Mouse (Mus musculus) brain, adult 2 months (tissue): ENCODE data around the gene Lrrc52.
A peak's percentile ranks its signal among the peaks of the same experiment; 100 is the strongest.

ENCODE experiments used
- DNase-seq: peaks from one replicate; pipeline ENCODE4 v3.0.0; 2011; ENCODE audit warnings: low read depth, low spot score

Gene Lrrc52

DNA sequence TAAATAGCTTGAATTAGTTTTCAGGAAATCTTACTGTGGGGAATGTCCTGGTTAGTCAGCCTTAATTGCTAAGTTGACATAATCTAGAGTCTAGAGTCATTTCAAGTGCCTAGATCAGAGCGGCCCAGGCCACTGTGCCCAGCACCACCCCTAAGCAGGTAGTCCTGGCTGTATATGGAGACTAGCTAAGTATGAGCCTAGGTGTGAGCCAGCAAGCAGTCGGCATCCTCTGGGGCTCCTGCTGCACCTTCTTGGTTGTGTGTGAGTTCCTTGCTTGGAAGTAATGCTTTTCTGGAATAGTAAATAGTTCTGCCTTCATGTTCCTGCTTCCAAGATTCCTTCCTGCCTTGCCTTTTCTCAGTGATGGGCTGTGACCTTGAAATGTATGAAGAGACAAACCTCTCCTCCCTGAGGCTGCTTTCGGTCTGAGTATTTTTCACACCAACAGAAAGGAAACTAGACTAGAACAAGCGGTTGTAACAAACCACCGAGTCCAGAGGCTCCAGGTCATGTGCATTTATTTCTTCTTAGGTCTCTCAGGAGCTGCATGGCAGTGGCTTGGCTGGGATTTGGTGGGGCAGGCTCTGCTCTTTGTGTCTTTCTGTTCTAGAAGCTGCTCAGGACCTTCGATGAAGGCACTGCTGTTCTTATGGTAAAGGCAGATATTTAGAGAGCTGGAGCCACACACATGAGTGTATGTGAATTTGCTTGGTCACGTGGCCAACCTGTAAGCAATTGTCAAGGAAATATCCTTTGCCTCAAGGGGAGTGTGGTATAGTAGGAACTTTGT, 30.2 kb downstream of the Lrrc52 start:
- no peak for DNase-seq

DNA sequence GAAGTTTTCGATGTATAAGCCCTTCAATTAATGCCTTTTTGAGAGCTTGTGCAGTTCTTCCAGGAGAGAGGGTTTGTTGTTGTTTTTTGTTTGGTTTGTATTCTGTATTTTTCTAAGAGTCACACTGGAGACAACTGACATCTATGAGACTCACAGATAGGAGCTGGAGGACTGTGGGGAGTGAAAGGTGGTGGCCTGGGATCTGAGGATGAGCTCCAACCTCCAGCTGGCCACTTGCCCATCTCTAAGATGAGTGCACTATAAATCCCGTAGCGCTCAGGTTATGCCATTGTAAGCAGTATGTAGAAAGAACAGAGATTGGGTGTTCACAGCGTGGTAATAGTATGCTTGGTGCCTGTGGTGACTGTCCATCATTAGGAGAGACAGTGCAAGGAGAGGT, 31.6 kb downstream of the Lrrc52 start:
- no peak for DNase-seq

- DNase-seq, result no peak
These were observed 35.5 kb downstream of the Lrrc52 start for GRCm38 (mm10) chr1:167430976-167431676.

- no peak for DNase-seq
These were observed 39.9 kb downstream of the Lrrc52 start for GRCm38 (mm10) chr1:167426681-167427080.

- no peak for DNase-seq
These were observed 41.0 kb downstream of the Lrrc52 start for GRCm38 (mm10) chr1:167425572-167425971.

DNA sequence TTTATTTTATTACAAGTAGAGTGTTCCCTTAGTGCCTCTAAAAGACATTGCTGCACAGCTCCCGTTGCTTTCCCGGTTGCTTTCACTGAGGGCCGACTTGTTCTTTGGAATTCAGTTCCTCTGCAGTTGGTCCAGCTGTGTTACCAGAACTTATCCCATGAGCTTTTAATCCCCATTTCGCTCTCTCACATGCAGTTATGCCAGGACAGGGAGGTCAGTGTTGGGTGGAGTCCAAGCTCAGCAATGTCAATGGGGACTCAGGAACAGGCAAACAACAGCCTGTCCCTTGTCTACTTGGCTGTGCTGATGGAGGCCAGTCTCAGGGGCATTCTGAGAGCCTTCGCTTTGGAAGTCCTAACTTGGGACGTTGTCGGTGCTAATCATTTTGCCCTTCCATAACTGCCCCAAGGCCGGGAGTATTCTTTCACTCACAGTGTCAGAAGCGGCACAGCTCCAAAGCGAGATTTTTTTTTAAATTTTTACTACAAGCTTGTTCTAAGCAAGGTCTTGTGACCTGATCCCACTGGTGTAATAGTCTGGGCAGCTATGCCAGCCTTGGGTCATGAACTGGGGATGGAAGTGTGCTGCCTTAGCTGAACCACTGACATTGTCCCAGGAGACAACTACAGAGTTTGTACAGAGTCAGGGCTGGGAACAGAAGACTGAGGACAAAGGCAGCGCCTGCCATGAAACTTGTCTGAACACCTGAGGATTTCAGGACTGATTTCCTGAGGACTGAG, 43.9 kb downstream of the Lrrc52 start:
- DNase-seq, result no peak

DNA sequence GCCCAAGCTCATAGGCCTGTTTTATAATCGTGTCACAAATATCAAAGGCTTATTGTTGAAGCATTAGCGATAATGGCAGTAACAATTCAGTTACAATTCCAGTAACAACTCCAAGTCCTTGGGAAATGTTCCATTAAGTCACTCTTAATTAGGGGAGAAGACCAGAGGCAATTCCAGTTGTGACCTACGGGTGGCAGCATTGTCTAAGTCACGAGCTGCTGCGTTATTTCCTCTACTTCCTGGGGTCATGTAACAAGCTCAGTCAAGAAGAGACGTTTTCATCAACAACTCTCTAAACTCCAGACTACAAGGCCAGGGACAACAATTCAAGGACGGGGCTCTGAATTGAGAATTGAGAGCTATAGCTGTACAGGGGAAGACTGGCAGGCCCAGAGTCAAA, 51.7 kb downstream of the Lrrc52 start:
- DNase-seq, result peak; percentile 82

- no peak for DNase-seq
These were observed 54.4 kb downstream of the Lrrc52 start for GRCm38 (mm10) chr1:167411991-167412715.

- no peak for DNase-seq
These were observed 57.0 kb downstream of the Lrrc52 start for GRCm38 (mm10) chr1:167409601-167410000.

- DNase-seq, result no peak
These were observed 61.3 kb downstream of the Lrrc52 start for GRCm38 (mm10) chr1:167405237-167405636.
